Mouse (Mus musculus) thymus, adult 2 months (tissue): ENCODE results near the gene Ccdc6.

ENCODE experiments used
- CTCF ChIP-seq: fragments of 200-500 bp; IDR thresholded peaks from 2 replicates; pipeline ENCODE4 v1.5.1; 2012; ENCODE audit warnings: mild to moderate bottlenecking, control low read depth, low read length, moderate library complexity, borderline replicate concordance; ENCODE audit not compliant: control insufficient read depth, poor library complexity, insufficient read depth; ENCODE audit errors: extremely low read depth
- POLR2A ChIP-seq: fragments of 200-500 bp; IDR thresholded peaks from 2 replicates; pipeline ENCODE4 v1.6.1; 2012; ENCODE audit warnings: mild to moderate bottlenecking, low read length, control low read depth, moderate library complexity; ENCODE audit not compliant: control insufficient read depth, poor library complexity, insufficient read depth; ENCODE audit errors: extremely low read depth

DNA sequence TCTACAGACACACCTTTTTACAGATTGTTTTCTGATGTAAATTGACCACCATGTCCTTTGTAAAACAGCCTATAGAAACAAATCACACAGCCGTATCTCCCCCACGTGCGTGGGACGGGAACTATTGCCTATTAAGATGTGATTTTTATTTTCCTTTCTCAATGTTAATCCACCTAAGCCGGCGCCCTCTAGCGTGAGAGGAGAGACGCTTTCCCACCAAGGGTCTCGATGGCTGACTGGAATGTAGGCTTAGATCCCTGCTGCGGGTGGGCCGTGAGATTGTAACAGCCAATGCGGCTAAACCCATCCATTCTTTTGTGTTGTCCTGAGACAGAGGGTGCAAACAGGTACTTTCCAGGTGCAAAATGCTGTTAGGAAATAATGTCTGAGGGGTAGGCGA lies 92.9 kb downstream of the Ccdc6 start:
- TF ChIP-seq POLR2A (no peak), CTCF (no peak)
